Mouse (Mus musculus): ENCODE data around the gene Arsj. TPM values are rescaled to one million over a fixed set of nuclear protein-coding genes. Genes with fewer than 3 reads are reported as not detected.
A peak's percentile ranks its signal among the peaks of the same experiment; 100 is the strongest.

Gene Arsj
- polyA plus RNA-seq, 1 experiment from 2014 or later: 0.37 TPM

GRCm38 (mm10) chr3:126384657-126385438 lies 21.4 kb downstream of the Arsj start:
- 77% methylated on average over 14 of the region's 14 CpGs for WGBS
- Histone ChIP-seq H3K36me3 (ENCODE audit: control insufficient read depth, insufficient read depth, low read length) (no peaks in the 10 kb centered on the region), H3K4me1 (ENCODE audit: control insufficient read depth, insufficient read depth, low read length) (no peaks in the 10 kb centered on the region), H3K4me3 (replicated peaks; ENCODE audit: low read depth, low read length) (no peak overlapping the region), H3K9ac (replicated peaks; ENCODE audit: low read length) (no peak overlapping the region), H3K27me3 (ENCODE audit: control insufficient read depth, insufficient read depth, low read length) (no peaks in the 10 kb centered on the region), H3K4me2 (ENCODE audit: low read length) (no peak overlapping the region), H3K9me3 (ENCODE audit: control insufficient read depth, low read length) (no peaks in the 10 kb centered on the region), H3K27ac (replicated peaks; ENCODE audit: low read depth, low read length) (no peak overlapping the region)
- ATAC-seq (ENCODE audit: low FRiP score, low TSS enrichment) (no peak), DNase-seq (no peak)

- WGBS: 78% methylated on average over 2 of the region's 2 CpGs
- 0 out of 2 replicates have a peak, but pooled peaks have one; percentile 34 for ATAC-seq (ENCODE audit: low FRiP score, low TSS enrichment)
- no peaks in the 10 kb centered on the region for H3K9me3 ChIP-seq (ENCODE audit: control insufficient read depth, low read length)
- H3K36me3 ChIP-seq (ENCODE audit: control insufficient read depth, insufficient read depth, low read length): no peaks in the 10 kb centered on the region
- no peaks in the 10 kb centered on the region for H3K27me3 ChIP-seq (ENCODE audit: control insufficient read depth, insufficient read depth, low read length)
- H3K27ac ChIP-seq (replicated peaks; ENCODE audit: low read depth, low read length): no peak overlapping the region
- no peak overlapping the region for H3K9ac ChIP-seq (replicated peaks; ENCODE audit: low read length)
- DNase-seq: peak; percentile 18
- H3K4me2 ChIP-seq (ENCODE audit: low read length): no peak overlapping the region
- H3K4me3 ChIP-seq (replicated peaks; ENCODE audit: low read depth, low read length): no peak overlapping the region
- no peaks in the 10 kb centered on the region for H3K4me1 ChIP-seq (ENCODE audit: control insufficient read depth, insufficient read depth, low read length)
Observed at GRCm38 (mm10) chr3:126397451-126397850, 34.0 kb downstream of the Arsj start.

GRCm38 (mm10) chr3:126397985-126398630 lies 34.6 kb downstream of the Arsj start:
- ATAC-seq (ENCODE audit: low FRiP score, low TSS enrichment): no peak
- no peak for DNase-seq
- H3K36me3 ChIP-seq (ENCODE audit: control insufficient read depth, insufficient read depth, low read length): no peaks in the 10 kb centered on the region
- WGBS: 74% methylated on average over 7 of the region's 7 CpGs
- H3K27ac ChIP-seq (replicated peaks; ENCODE audit: low read depth, low read length): no peak overlapping the region
- H3K4me3 ChIP-seq (replicated peaks; ENCODE audit: low read depth, low read length): no peak overlapping the region
- H3K9ac ChIP-seq (replicated peaks; ENCODE audit: low read length): no peak overlapping the region
- no peak overlapping the region for H3K4me2 ChIP-seq (ENCODE audit: low read length)
- no peaks in the 10 kb centered on the region for H3K9me3 ChIP-seq (ENCODE audit: control insufficient read depth, low read length)
- no peaks in the 10 kb centered on the region for H3K27me3 ChIP-seq (ENCODE audit: control insufficient read depth, insufficient read depth, low read length)
- H3K4me1 ChIP-seq (ENCODE audit: control insufficient read depth, insufficient read depth, low read length): no peaks in the 10 kb centered on the region

GRCm38 (mm10) chr3:126400726-126401125 lies 37.2 kb downstream of the Arsj start:
- H3K36me3 ChIP-seq (ENCODE audit: control insufficient read depth, insufficient read depth, low read length): no peaks in the 10 kb centered on the region
- H3K27ac ChIP-seq (replicated peaks; ENCODE audit: low read depth, low read length): no peak overlapping the region
- ATAC-seq (ENCODE audit: low FRiP score, low TSS enrichment): no peak
- no peaks in the 10 kb centered on the region for H3K27me3 ChIP-seq (ENCODE audit: control insufficient read depth, insufficient read depth, low read length)
- H3K4me2 ChIP-seq (ENCODE audit: low read length): no peak overlapping the region
- H3K9ac ChIP-seq (replicated peaks; ENCODE audit: low read length): no peak overlapping the region
- no peak for DNase-seq
- H3K4me1 ChIP-seq (ENCODE audit: control insufficient read depth, insufficient read depth, low read length): no peaks in the 10 kb centered on the region
- no peaks in the 10 kb centered on the region for H3K9me3 ChIP-seq (ENCODE audit: control insufficient read depth, low read length)
- WGBS: 87% methylated on average over 4 of the region's 4 CpGs
- no peak overlapping the region for H3K4me3 ChIP-seq (replicated peaks; ENCODE audit: low read depth, low read length)

- peak; percentile 85 for DNase-seq
- no peak overlapping the region for H3K9ac ChIP-seq (replicated peaks; ENCODE audit: low read length)
- no peaks in the 10 kb centered on the region for H3K36me3 ChIP-seq (ENCODE audit: control insufficient read depth, insufficient read depth, low read length)
- ATAC-seq (ENCODE audit: low FRiP score, low TSS enrichment): peak; percentile 68; the same call in 1 of the 2 replicates
- no peaks in the 10 kb centered on the region for H3K9me3 ChIP-seq (ENCODE audit: control insufficient read depth, low read length)
- H3K4me1 ChIP-seq (ENCODE audit: control insufficient read depth, insufficient read depth, low read length): no peaks in the 10 kb centered on the region
- H3K27me3 ChIP-seq (ENCODE audit: control insufficient read depth, insufficient read depth, low read length): no peaks in the 10 kb centered on the region
- no peak overlapping the region for H3K4me3 ChIP-seq (replicated peaks; ENCODE audit: low read depth, low read length)
- 25% methylated on average over 3 of the region's 3 CpGs for WGBS
- H3K27ac ChIP-seq (replicated peaks; ENCODE audit: low read depth, low read length): no peak overlapping the region
- H3K4me2 ChIP-seq (ENCODE audit: low read length): no peak overlapping the region
Observed at GRCm38 (mm10) chr3:126402836-126403235, 39.4 kb downstream of the Arsj start.

GRCm38 (mm10) chr3:126404199-126404598 lies 40.7 kb downstream of the Arsj start:
- no peak for ATAC-seq (ENCODE audit: low FRiP score, low TSS enrichment)
- 89% methylated on average over 2 of the region's 2 CpGs for WGBS
- Histone ChIP-seq H3K27ac (replicated peaks; ENCODE audit: low read depth, low read length) (no peak overlapping the region), H3K36me3 (ENCODE audit: control insufficient read depth, insufficient read depth, low read length) (no peaks in the 10 kb centered on the region), H3K27me3 (ENCODE audit: control insufficient read depth, insufficient read depth, low read length) (no peaks in the 10 kb centered on the region), H3K9ac (replicated peaks; ENCODE audit: low read length) (no peak overlapping the region), H3K4me3 (replicated peaks; ENCODE audit: low read depth, low read length) (no peak overlapping the region), H3K4me1 (ENCODE audit: control insufficient read depth, insufficient read depth, low read length) (no peaks in the 10 kb centered on the region), H3K4me2 (ENCODE audit: low read length) (no peak overlapping the region), H3K9me3 (ENCODE audit: control insufficient read depth, low read length) (no peaks in the 10 kb centered on the region)
- no peak for DNase-seq

- H3K9me3 ChIP-seq (ENCODE audit: control insufficient read depth, low read length): no peaks in the 10 kb centered on the region
- H3K4me2 ChIP-seq (ENCODE audit: low read length): no peak overlapping the region
- DNase-seq (no peak), ATAC-seq (ENCODE audit: low FRiP score, low TSS enrichment) (no peak)
- WGBS: 92% methylated on average over 3 of the region's 3 CpGs
- no peak overlapping the region for H3K9ac ChIP-seq (replicated peaks; ENCODE audit: low read length)
- H3K27me3 ChIP-seq (ENCODE audit: control insufficient read depth, insufficient read depth, low read length): no peaks in the 10 kb centered on the region
- H3K4me3 ChIP-seq (replicated peaks; ENCODE audit: low read depth, low read length): no peak overlapping the region
- H3K27ac ChIP-seq (replicated peaks; ENCODE audit: low read depth, low read length): no peak overlapping the region
- no peaks in the 10 kb centered on the region for H3K36me3 ChIP-seq (ENCODE audit: control insufficient read depth, insufficient read depth, low read length)
- H3K4me1 ChIP-seq (ENCODE audit: control insufficient read depth, insufficient read depth, low read length): no peaks in the 10 kb centered on the region
Observed at GRCm38 (mm10) chr3:126430524-126431064, 67.1 kb downstream of the Arsj start.

GRCm38 (mm10) chr3:126439331-126439730 lies 75.8 kb downstream of the Arsj start:
- Histone ChIP-seq H3K27me3 (ENCODE audit: control insufficient read depth, insufficient read depth, low read length) (no peaks in the 10 kb centered on the region), H3K4me3 (replicated peaks; ENCODE audit: low read depth, low read length) (no peak overlapping the region), H3K27ac (replicated peaks; ENCODE audit: low read depth, low read length) (no peak overlapping the region), H3K4me2 (ENCODE audit: low read length) (no peak overlapping the region), H3K9ac (replicated peaks; ENCODE audit: low read length) (no peak overlapping the region), H3K9me3 (ENCODE audit: control insufficient read depth, low read length) (no peaks in the 10 kb centered on the region), H3K4me1 (ENCODE audit: control insufficient read depth, insufficient read depth, low read length) (no peaks in the 10 kb centered on the region), H3K36me3 (ENCODE audit: control insufficient read depth, insufficient read depth, low read length) (no peaks in the 10 kb centered on the region)
- no peak for DNase-seq
- ATAC-seq (ENCODE audit: low FRiP score, low TSS enrichment): no peak
- WGBS: 89% methylated on average over 6 of the region's 6 CpGs

All from midbrain, embryonic 14.5 days (tissue).